Comparison of ENCODE assay signal across 30 mouse cellular contexts in the genomic region with DNA sequence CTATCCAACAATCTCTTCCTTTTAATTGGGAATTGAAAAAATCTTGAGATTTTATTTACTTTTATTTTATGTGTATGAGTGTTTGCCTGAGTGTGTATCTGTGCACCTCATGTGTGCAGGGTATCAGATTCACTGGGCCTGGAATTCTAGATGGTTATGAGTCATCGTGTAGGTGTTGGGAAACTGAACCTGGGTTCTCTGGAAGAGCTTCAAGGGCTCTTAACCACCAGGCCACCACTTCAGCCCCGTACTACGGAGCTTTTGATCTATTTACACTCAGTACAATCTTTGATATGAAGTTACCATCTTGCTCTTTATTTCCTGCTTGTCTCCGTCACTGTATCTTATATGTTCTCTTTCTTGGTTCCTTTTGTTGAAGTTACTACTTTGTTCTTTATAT. TPM values are rescaled to one million over a fixed set of nuclear protein-coding genes. Genes with fewer than 3 reads are reported as not detected.
"Had no signal": no experiment of that assay in that cellular context is flagged by ENCODE, and none has a peak within 500 bp of the region (broad histone marks: within the 10 kb centered on the region; RNA-seq: fewer than 3 reads in every experiment).

No protein-coding gene starts in this region.

- H3K27me3 ChIP-seq: liver, embryonic 12.5 days; liver, embryonic 15.5 days; lung, embryonic 15.5 days; stomach, embryonic 15.5 days had no signal

- ATAC-seq: intestine, postnatal 0 days; liver, embryonic 12.5 days had no signal

- H3K9ac ChIP-seq: limb, embryonic 13.5 days; liver, embryonic 12.5 days; liver, embryonic 15.5 days; lung, embryonic 15.5 days; stomach, embryonic 15.5 days had no signal

- H3K27ac ChIP-seq: kidney, postnatal 0 days; layer of hippocampus, adult 2 months; limb, embryonic 10.5 days; limb, embryonic 13.5 days; liver, embryonic 12.5 days; liver, embryonic 15.5 days; lung, embryonic 15.5 days; stomach, embryonic 15.5 days had no signal

- H3K4me1 ChIP-seq: limb, embryonic 10.5 days; liver, embryonic 12.5 days; liver, embryonic 15.5 days; lung, embryonic 15.5 days; stomach, embryonic 15.5 days had no signal

- H3K4me3 ChIP-seq: layer of hippocampus, adult 2 months; limb, embryonic 10.5 days; limb, embryonic 13.5 days; liver, embryonic 12.5 days; liver, embryonic 15.5 days; lung, embryonic 15.5 days; stomach, embryonic 15.5 days had no signal

- H3K9me3 ChIP-seq: limb, embryonic 10.5 days; limb, embryonic 13.5 days; liver, embryonic 12.5 days; liver, embryonic 15.5 days; lung, embryonic 15.5 days; stomach, embryonic 15.5 days had no signal

- H3K36me3 ChIP-seq: limb, embryonic 10.5 days; limb, embryonic 13.5 days; liver, embryonic 12.5 days; liver, embryonic 15.5 days; lung, embryonic 15.5 days; stomach, embryonic 15.5 days had no signal

- H3K4me2 ChIP-seq: limb, embryonic 13.5 days; liver, embryonic 12.5 days; liver, embryonic 15.5 days; lung, embryonic 15.5 days; midbrain, embryonic 11.5 days; stomach, embryonic 15.5 days had no signal

- DNase-seq: kidney, adult 2 months; kidney, postnatal 25 days; layer of hippocampus, adult 9-11 months; liver; midbrain, embryonic 14.5 days; right cerebral cortex, postnatal 14 days; right cerebral cortex, postnatal 4 days; thymus, postnatal 25 days had no signal

RNA-seq across cellular contexts. Expression of a gene that starts 42.4 kb away (rescaled TPM):
- total RNA-seq: layer of hippocampus, adult 2 months; layer of hippocampus, postnatal 25 days; left cerebral cortex, adult 18-20 months; left cerebral cortex, postnatal 25 days; megakaryocyte progenitor cell, adult 5-6 weeks; megakaryocyte-erythroid progenitor cell, adult 5-6 weeks; midbrain, postnatal 0 days had no signal
- polyA plus RNA-seq: intestine, embryonic 14.5 days; intestine, postnatal 0 days; kidney, adult 2 months; kidney, embryonic 14.5 days; kidney, postnatal 0 days; large intestine, adult 2 months; limb, embryonic 10.5 days; limb, embryonic 13.5 days; liver, embryonic 12.5 days; liver, embryonic 15.5 days; lung, embryonic 15.5 days; midbrain, embryonic 11.5 days; midbrain, embryonic 14.5 days; midbrain, postnatal 0 days; neural tube, embryonic 11.5 days; neural tube, embryonic 14.5 days; stomach, embryonic 15.5 days; thymus, postnatal 0 days had no signal
